Mouse (Mus musculus): ENCODE measurements around the gene Dnal1. TPM values are rescaled to one million over a fixed set of nuclear protein-coding genes. Genes with fewer than 3 reads are reported as not detected.

Gene Dnal1
- total and polyA plus RNA-seq, 3 experiments: 1.3 to 1.7 TPM; not detected in 1

DNA sequence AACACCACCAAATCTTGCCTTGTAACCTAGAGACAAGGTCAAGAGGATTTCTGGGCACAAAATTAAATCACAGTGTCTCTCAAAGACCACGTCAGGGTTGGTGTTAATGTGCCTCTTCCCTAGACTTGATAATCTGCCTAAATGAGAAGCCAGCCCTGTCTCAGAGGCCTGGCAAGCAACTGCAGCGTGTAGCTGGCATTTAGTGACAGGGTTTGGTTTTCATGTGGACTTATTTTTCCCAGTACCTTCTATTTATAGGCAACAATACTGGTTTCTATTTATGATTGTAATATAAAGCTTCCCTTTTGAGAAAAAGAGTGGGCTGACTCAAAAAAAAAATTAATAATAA is 41.3 kb downstream of the Dnal1 start:
- no peaks in the 10 kb centered on the region for H3K9me3 ChIP-seq (replicated peaks; ENCODE audit: insufficient read depth, low read length)
- TF ChIP-seq RAD21 (IDR thresholded peaks at IDR 0.05; ENCODE audit: low read depth, low read length) (no peak), ZNF384 (IDR thresholded peaks at IDR 0.05; ENCODE audit: low read depth, low read length) (no peak), RCOR1 (IDR thresholded peaks at IDR 0.05; ENCODE audit: low read depth, low read length) (no peak), ZKSCAN1 (IDR thresholded peaks at IDR 0.05; ENCODE audit: low read depth, low read length) (no peak), SMC3 (IDR thresholded peaks at IDR 0.05; ENCODE audit: low read depth, low read length) (no peak), HCFC1 (IDR thresholded peaks at IDR 0.05; ENCODE audit: low read depth, low read length) (no peak), TBP (IDR thresholded peaks at IDR 0.05; ENCODE audit: low read depth, low read length) (no peak), ZMIZ1 (IDR thresholded peaks at IDR 0.05; ENCODE audit: low read depth, low read length) (no peak), NRF1 (IDR thresholded peaks at IDR 0.05; ENCODE audit: insufficient read depth, low read depth, low read length, poor library complexity, severe bottlenecking) (no peak), USF2 (IDR thresholded peaks at IDR 0.05; ENCODE audit: borderline replicate concordance in 1 of 2, insufficient read depth in 1 of 2, low read depth in 1 of 2, low read length in 2 of 2) (no peak), JUND (IDR thresholded peaks at IDR 0.05; ENCODE audit: low read depth, low read length) (no peak), MAZ (IDR thresholded peaks at IDR 0.05; ENCODE audit: low read depth, low read length) (no peak)
- H3K36me3 ChIP-seq (ENCODE audit: control insufficient read depth in 1 of 2, insufficient read depth in 2 of 2, low read length in 2 of 2): peaks cover 13 to 14% of the 10 kb centered on the region in 2 experiments
- H3K4me1 ChIP-seq (ENCODE audit: control insufficient read depth in 1 of 2, insufficient read depth in 2 of 2, low read length in 2 of 2): peaks cover 9 to 20% of the 10 kb centered on the region in 2 experiments
- no peak for DNase-seq (ENCODE audit: low read depth, low spot score)
- H3K27me3 ChIP-seq (ENCODE audit: control insufficient read depth in 1 of 2, insufficient read depth in 2 of 2, low read length in 2 of 2): no peaks in the 10 kb centered on the region
- H3K79me2 ChIP-seq (ENCODE audit: control insufficient read depth, insufficient read depth, low read length, poor library complexity): no peaks in the 10 kb centered on the region
- H3K27ac ChIP-seq (ENCODE audit: control insufficient read depth, low read depth, low read length): no peak overlapping the region
- no peak overlapping the region for H3K4me3 ChIP-seq (ENCODE audit: control insufficient read depth in 1 of 2, insufficient read depth in 1 of 2, low read depth in 2 of 2, low read length in 2 of 2)
- H3K9ac ChIP-seq (ENCODE audit: control insufficient read depth, low read depth, low read length, poor library complexity, severe bottlenecking): no peak overlapping the region

DNA sequence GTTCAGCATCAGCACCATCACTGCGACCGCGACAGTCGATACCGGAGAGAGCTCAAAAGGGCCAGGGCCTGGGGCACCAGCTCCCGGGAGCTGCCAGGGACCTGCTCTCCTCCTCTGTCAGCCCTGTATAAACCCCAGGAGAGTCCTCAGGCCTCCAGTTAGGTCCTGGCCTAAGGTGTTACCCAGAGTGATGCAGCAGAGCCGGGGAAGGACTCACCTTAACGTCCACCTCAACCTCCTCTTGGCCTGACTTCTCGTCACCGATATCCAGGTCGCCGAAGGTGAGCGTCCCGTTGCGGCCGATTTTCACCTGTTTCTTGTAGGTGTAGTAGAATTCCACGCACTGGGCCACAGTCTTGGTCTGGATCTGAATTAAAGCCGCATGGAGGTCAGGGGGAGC is 42.0 kb downstream of the Dnal1 start:
- peaks cover 8 to 14% of the 10 kb centered on the region in 2 experiments for H3K36me3 ChIP-seq (ENCODE audit: control insufficient read depth in 1 of 2, insufficient read depth in 2 of 2, low read length in 2 of 2)
- DNase-seq (ENCODE audit: low read depth, low spot score): no peak
- peaks cover 4 to 14% of the 10 kb centered on the region in 2 experiments; a peak in 3 of 4 replicates for H3K4me1 ChIP-seq (ENCODE audit: control insufficient read depth in 1 of 2, insufficient read depth in 2 of 2, low read length in 2 of 2)
- TF ChIP-seq GATA1 (IDR thresholded peaks at IDR 0.05; ENCODE audit: low read depth, low read length) (no peak), TCF12 (IDR thresholded peaks at IDR 0.05; ENCODE audit: low read depth, low read length) (no peak), ZKSCAN1 (IDR thresholded peaks at IDR 0.05; ENCODE audit: low read depth, low read length) (no peak), ZNF384 (IDR thresholded peaks at IDR 0.05; ENCODE audit: low read depth, low read length) (no peak), ELF1 (IDR thresholded peaks at IDR 0.05; ENCODE audit: low read depth, low read length) (no peak), POLR2AphosphoS2 (IDR thresholded peaks at IDR 0.05; ENCODE audit: low read length) (no peak)
- H3K79me2 ChIP-seq (ENCODE audit: control insufficient read depth, insufficient read depth, low read length, poor library complexity): no peaks in the 10 kb centered on the region
- no peak overlapping the region for H3K4me3 ChIP-seq (ENCODE audit: control insufficient read depth in 1 of 2, insufficient read depth in 1 of 2, low read depth in 2 of 2, low read length in 2 of 2)
- H3K9ac ChIP-seq (ENCODE audit: control insufficient read depth, low read depth, low read length, poor library complexity, severe bottlenecking): no peak overlapping the region
- H3K27ac ChIP-seq (ENCODE audit: control insufficient read depth, low read depth, low read length): no peak overlapping the region
- H3K9me3 ChIP-seq (replicated peaks; ENCODE audit: insufficient read depth, low read length): no peaks in the 10 kb centered on the region
- no peaks in the 10 kb centered on the region for H3K27me3 ChIP-seq (ENCODE audit: control insufficient read depth in 1 of 2, insufficient read depth in 2 of 2, low read length in 2 of 2)
